Mouse (Mus musculus): ENCODE data around the gene Gm9733. TPM values are rescaled to one million over a fixed set of nuclear protein-coding genes. Genes with fewer than 3 reads are reported as not detected.
"Not testable (repeated sequence)": the region's sequence is repeated elsewhere in the genome, so short reads cannot be mapped to it uniquely, and the experiment has no call there.

Gene Gm9733
- not detected for total RNA-seq (2022)

DNA sequence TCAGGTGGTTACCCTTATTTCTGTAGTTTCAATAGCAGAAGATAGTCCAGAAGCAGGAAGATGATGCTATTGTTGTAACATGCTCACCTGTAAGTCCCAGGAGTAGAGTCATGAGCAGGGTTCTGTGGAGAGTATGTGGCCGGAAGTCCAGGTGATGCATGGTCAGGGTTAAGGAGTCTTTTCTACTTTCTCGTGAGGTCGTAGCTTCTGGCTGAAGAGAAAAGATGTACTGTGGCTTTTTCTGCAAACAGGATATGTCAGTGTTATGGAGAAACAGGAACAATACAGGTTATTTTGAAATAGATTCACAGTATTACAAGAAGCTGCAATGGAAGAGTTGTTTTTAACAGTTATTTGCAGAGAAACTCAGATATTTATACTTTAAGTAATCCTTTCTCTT lies at the start of gene Gm9733:
Gene Gm9733 (minus strand): TSS at position 240 of the 400 bp plus-strand sequence.
- no peak for DNase-seq

DNA sequence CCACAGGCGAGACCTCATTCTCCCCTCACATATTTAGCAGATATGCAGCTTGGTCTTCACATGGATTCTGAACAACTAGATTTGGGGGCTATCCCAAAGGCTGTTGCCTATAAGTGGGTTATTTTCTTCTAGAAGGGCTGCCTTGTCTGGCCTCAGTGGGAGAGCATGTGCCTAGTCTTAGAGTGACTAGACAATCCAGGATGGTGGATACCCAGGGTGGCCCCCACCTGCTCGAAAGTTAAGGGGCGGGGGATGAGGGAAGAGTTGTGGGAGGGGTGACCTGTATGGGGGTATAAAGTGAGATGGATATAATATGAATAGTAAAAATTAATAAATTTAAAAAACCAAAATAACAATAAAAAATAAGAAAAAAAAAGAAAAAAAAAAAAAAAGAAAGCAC lies 23.6 kb upstream of the Gm9733 start:
- DNase-seq = not testable (repeated sequence)

DNA sequence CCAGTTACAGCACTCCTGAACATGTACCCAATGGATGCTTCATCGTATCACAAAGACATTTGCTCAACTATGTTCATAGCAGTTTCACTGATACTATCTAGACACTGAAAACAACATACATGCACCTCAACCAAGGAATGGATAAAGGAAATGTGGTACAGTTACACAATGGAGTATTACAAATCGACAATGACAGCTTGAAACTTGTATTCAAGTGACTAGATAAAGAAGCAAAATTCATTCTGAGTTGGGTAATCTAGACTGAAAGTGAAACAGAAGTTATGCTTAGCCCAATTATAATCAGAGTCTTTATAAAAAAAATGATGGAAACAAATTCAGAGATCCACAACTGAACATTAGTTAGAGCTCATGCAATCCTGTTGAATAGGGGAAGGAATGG lies 18.2 kb upstream of the Gm9733 start:
- not testable (repeated sequence) for DNase-seq

GRCm38 (mm10) chr3:15345606-15346005 lies 13.5 kb upstream of the Gm9733 start:
- DNase-seq = not testable (repeated sequence)

- no peak for DNase-seq
These were observed 8.2 kb upstream of the Gm9733 start for GRCm38 (mm10) chr3:15340287-15340686.

- no peak for DNase-seq
These were observed 2.1 kb upstream of the Gm9733 start for GRCm38 (mm10) chr3:15334182-15334581.

DNA sequence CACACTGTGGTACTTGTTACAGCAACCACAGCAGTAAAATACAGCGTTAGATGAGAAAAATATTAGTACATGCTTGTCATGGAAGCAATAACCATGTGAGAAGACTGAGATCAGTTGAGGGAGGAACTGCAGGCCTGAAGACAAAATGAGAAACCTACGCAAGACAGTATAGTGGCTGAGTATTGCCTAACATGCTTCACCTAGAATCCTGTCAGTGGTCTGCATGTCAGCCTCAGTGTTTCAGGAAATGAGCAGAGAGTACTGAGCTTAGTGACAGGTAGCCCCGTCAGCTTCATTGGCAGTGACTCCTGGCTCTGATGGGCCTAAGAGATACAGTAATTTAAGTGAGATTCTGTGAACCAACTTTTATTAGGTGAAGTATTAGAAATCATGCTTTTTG lies 557 bp downstream of the Gm9733 start:
- DNase-seq = no peak

DNA sequence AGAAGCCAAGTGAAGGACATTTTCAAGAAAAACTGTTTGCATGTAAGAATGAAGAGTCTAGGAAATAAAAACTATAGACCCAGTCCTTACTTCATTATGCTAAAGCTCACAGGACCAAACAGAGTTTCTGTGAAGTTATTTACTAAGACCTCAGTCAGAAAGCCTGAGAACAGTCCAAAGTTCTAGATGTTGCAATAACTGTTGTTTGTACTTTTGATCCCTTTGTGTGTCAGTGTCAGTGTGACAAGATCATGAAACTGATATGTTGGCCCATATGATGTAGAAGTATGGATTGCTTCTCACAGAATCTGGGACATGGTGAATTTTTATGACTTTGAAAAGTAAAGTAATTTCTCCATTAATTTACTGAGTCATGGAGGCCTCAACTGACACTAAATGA lies 2.6 kb downstream of the Gm9733 start:
- DNase-seq = no peak

GRCm38 (mm10) chr3:15284424-15285328 lies 47.4 kb downstream of the Gm9733 start:
- no peak for DNase-seq

DNA sequence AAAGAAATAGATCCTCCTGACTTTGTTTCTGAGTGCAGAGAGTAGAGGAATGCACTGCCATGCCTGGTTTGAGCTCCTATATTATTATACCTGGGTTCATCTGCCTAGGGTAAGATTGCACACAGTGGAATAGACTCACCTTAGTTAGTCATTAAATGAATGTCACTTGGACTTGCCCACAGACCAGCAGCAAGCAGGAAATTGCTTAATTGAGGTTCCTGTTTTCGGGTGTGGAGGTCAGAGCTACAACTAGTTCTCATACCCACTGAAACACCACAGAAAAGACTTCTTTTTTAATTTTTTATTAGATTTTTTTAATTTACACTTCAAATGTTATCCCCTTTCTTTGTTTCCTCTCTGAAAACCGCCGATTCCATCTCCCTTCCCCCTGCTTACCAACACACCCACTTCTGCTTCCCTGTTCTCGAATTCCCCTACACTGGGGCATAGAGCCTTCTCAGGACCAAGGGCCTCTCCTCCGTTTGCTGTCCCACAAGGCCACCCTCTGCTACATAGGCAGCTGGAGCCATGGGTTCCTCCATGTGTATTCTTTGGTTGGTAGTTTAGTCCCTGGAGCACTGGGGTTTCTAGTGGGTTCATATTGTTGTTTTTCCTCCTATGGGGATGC lies 56.1 kb downstream of the Gm9733 start:
- DNase-seq = no peak

- DNase-seq = no peak
These were observed 67.7 kb downstream of the Gm9733 start for GRCm38 (mm10) chr3:15264450-15264849.

GRCm38 (mm10) chr3:15255726-15256125 lies 76.4 kb downstream of the Gm9733 start:
- DNase-seq = no peak

Other genes starting within 250 kb of the Gm9733 start
- gene Sirpb1a, start 94.2 kb upstream of the Gm9733 start, total RNA-seq (2022) = under 1 TPM; 0.49 to 0.96 (median 0.54) TPM
- under 1 TPM in 3 of 4 experiments, not detected in 1; 0.43 to 0.77 (median 0.64) TPM for gene Sirpb1b, start 242.8 kb upstream of the Gm9733 start, total RNA-seq (2022)